Mouse (Mus musculus) cerebellum, adult 2 months (tissue): ENCODE results near the gene Gng7. TPM values are rescaled to one million over a fixed set of nuclear protein-coding genes. Genes with fewer than 3 reads are reported as not detected.
A peak's percentile ranks its signal among the peaks of the same experiment; 100 is the strongest.
"Not testable (repeated sequence)": the region's sequence is repeated elsewhere in the genome, so short reads cannot be mapped to it uniquely, and the experiment has no call there.

Experiments used
- DNase-seq, 2 experiments: peaks; one replicate each; pipeline ENCODE4 v3.0.0; 2021
- H3K27ac ChIP-seq: fragments of 200-500 bp; 2 replicates; pipeline ENCODE4 v1.5.1; 2012; ENCODE audit warnings: low read length, control low read depth, inconsistent platforms; ENCODE audit not compliant: insufficient read depth
- H3K27me3 ChIP-seq: fragments of 200-500 bp; 2 replicates; pipeline ENCODE4 v1.6.1; 2012; ENCODE audit warnings: inconsistent platforms, mild to moderate bottlenecking, low read length, moderate library complexity; ENCODE audit not compliant: control insufficient read depth, insufficient read depth
- H3K4me1 ChIP-seq: fragments of 200-500 bp; 2 replicates; pipeline ENCODE4 v1.6.1; 2011; ENCODE audit warnings: low read length; ENCODE audit not compliant: control insufficient read depth, insufficient read depth
- H3K4me3 ChIP-seq: fragments of 200-500 bp; replicated peaks from 2 replicates; pipeline ENCODE3; 2011; ENCODE audit warnings: mild to moderate bottlenecking, low read depth, low read length, control low read depth; ENCODE audit not compliant: insufficient read depth
- CTCF ChIP-seq: fragments of 200-500 bp; IDR thresholded peaks from 2 replicates; pipeline ENCODE4 v1.5.1; 2011; ENCODE audit warnings: low read depth, mild to moderate bottlenecking, control low read depth, low read length, moderate library complexity, borderline replicate concordance; ENCODE audit not compliant: insufficient read depth
- POLR2A ChIP-seq: fragments of 200-500 bp; IDR thresholded peaks from 2 replicates; pipeline ENCODE4 v1.6.1; 2011; ENCODE audit warnings: low read length, control low read depth, borderline replicate concordance; ENCODE audit not compliant: insufficient read depth
- WGBS: fragments of 180-500 bp; shearing (Covaris S2); methylation state at CpG from one replicate; pipeline ENCODE4 v1.1.7; 2018; 5-methylcytosine and 5-hydroxymethylcytosine counted together
- polyA plus RNA-seq: library from polyadenylated mRNA; depleted of rRNA; stranded (reverse); fragments of >200 nt; gene quantifications from 2 replicates; pipeline ENCODE4 v1.2.3, GENCODE M21; 2012; rRNA removed

Gene Gng7
- 21.0 and 23.0 TPM in 2 replicates for polyA plus RNA-seq

DNA sequence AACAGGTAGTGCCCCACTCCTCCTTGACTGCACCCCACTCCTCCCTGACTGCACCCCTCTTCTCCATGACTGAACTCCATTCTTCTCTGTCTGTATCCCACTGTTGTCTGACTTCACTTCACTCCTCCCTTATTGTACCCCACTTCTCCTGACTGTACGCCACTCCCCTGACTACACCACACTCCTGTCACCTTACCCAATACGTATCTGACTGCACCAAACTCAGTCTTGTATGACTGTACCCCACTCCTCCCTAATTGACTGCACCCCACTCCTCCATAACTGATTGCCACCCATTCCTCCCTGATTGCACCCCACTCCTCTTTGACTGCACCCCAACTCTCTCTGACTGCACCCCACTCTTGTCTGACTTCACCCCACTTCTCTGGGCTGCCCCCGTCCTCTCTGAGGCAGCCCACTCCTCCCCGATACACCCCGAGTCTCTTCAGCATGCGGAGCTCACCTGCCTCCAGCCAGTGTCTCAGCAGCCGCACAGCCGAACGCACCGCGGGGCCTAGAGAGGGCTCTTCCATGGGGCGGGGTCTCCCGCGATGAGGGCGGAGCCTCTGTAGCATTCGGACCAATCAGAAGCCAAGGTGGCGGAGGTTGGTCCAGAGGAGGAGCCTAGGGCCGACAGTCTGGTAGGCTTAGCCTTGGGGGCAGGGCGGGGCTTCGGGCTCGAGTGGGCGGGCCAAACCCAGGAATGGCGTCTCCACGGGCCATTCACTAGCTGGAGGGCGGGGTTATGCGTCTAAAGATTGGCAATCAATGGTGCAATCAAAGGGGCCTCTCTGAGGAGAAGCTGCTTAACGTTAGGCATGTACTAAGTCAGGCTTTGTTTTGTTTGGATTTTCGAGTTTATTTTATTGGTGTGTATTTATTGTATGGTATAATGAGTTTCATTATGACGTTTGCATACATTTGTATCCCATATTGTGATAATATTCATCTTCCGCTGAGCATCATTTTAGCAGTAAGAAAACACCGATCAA, at the start of gene Gng7:
TSS of gene Gng7 (minus strand) at position 553 of the 992 bp plus-strand sequence.
- DNase-seq, result peak; percentile 98
- peaks cover 4% of the 10 kb centered on the region; the same call in 1 of the 2 replicates for H3K4me1 ChIP-seq
- TF ChIP-seq POLR2A (peak; percentile 83), CTCF (no peak)
- H3K27ac ChIP-seq, result 0 out of 2 replicates have a peak within 1 kb of the TSS, but pooled peaks have one; percentile 1
- H3K27me3 ChIP-seq, result no peaks in the 10 kb centered on the region
- WGBS, result 8% methylated on average over 31 of the region's 31 CpGs
- peak within 1 kb of the TSS; percentile 52 for H3K4me3 ChIP-seq

- not testable (repeated sequence) for H3K4me1 ChIP-seq, H3K27ac ChIP-seq, DNase-seq, H3K27me3 ChIP-seq, H3K4me3 ChIP-seq
- 80% methylated on average over 8 of the region's 8 CpGs for WGBS
Observed at GRCm38 (mm10) chr10:81064519-81064918, 49.8 kb upstream of the Gng7 start.

- no peak overlapping the region for H3K4me3 ChIP-seq
- 57% methylated on average over 4 of the region's 4 CpGs for WGBS
- DNase-seq, result no peak
- TF ChIP-seq POLR2A (no peak), CTCF (no peak)
- H3K27ac ChIP-seq, result no peak overlapping the region
- H3K4me1 ChIP-seq, result peaks cover 8% of the 10 kb centered on the region
- no peaks in the 10 kb centered on the region for H3K27me3 ChIP-seq
Observed at GRCm38 (mm10) chr10:81062710-81063109, 48.0 kb upstream of the Gng7 start.

DNA sequence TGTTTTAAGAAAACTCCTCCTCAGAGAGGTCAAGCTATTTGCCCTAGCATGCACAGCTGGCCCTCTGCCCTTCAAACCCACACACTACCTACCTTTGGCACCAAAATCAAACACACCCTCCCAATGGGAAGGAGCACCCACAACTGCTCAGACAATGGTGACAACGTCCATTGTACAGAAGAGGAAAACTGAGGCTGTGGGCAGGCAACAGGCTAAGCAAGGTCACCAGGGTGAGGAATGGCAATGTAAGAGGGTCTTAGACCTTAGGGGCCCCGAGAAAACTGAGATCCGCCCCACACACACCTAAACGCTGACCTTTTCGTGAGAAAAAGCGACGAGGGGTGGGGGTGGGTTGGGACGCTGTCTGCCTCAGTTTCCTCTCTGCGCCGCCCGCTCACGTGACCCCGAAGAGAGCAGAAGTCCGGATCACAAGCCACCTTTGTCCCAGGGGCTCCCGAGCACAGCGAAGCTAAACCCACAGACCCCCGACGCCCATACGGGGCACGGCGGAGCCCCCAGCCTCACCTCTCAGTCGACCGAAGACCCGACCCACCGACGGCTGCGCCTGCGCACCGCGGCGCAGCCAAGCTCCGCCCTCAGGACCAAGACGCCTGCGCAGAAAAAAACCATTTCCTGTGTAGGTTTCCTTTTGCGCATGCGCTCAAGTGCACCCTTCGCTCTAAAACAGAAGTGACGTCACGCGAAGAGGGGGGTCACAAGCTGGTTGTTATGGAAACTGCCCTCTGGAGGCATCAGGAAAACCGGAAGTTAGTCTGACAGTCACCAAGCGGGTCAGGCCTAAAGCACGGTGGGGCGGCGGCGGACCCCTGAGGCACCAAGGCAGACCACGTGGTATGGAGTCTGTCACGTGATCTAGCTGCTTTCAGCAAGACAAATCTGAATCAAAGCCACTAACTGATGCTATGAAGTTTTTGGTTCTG, 45.1 kb upstream of the Gng7 start, which contains the start of gene Sgta:
TSS of gene Sgta (minus strand) at position 579 of the 941 bp plus-strand sequence.
- peaks cover 31% of the 10 kb centered on the region for H3K4me1 ChIP-seq
- H3K27ac ChIP-seq, result peak within 1 kb of the TSS; percentile 62
- H3K27me3 ChIP-seq, result no peaks in the 10 kb centered on the region
- peak within 1 kb of the TSS; percentile 98 for H3K4me3 ChIP-seq
- peak; percentile 100 for DNase-seq
- TF ChIP-seq CTCF (no peak), POLR2A (peak; percentile 76; the same call in 1 of the 2 replicates)
- WGBS, result 1% methylated on average over 48 of the region's 48 CpGs

DNA sequence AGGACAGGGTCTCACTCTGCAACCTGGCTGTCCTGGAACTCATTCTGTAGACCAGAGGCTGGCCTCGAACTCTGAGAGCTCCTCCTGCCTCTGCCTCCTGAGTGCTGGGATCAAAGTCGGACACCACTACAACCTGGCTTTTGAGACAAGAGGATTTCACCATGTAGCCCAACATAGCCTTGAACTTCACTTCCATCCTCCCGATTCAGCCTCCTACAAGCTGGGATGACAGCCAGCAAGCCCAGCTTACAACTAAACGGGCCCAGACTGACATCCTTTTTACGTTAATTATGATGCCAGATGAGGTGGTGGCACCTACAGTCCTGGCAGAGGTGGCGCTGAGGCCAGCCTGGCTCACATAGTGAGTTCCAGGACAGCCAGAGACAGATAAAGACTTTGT, 44.2 kb upstream of the Gng7 start:
- Histone ChIP-seq H3K4me1 (peaks cover 38% of the 10 kb centered on the region), H3K4me3 (peak overlapping the region; percentile 98), H3K27me3 (no peaks in the 10 kb centered on the region), H3K27ac (no peak overlapping the region; the same call in 1 of the 2 replicates)
- DNase-seq, result no peak
- 43% methylated on average over 6 of the region's 6 CpGs for WGBS
- TF ChIP-seq POLR2A, result no peak
- no peak for TF ChIP-seq CTCF

GRCm38 (mm10) chr10:81057406-81058130, 42.8 kb upstream of the Gng7 start:
- Histone ChIP-seq H3K27me3 (no peaks in the 10 kb centered on the region), H3K27ac (peak overlapping the region; percentile 42; the same call in 1 of the 2 replicates), H3K4me1 (peaks cover 50% of the 10 kb centered on the region), H3K4me3 (peak overlapping the region; percentile 7)
- no peak for DNase-seq
- 62% methylated on average over 23 of the region's 23 CpGs for WGBS
- TF ChIP-seq POLR2A (no peak), CTCF (no peak)

DNA sequence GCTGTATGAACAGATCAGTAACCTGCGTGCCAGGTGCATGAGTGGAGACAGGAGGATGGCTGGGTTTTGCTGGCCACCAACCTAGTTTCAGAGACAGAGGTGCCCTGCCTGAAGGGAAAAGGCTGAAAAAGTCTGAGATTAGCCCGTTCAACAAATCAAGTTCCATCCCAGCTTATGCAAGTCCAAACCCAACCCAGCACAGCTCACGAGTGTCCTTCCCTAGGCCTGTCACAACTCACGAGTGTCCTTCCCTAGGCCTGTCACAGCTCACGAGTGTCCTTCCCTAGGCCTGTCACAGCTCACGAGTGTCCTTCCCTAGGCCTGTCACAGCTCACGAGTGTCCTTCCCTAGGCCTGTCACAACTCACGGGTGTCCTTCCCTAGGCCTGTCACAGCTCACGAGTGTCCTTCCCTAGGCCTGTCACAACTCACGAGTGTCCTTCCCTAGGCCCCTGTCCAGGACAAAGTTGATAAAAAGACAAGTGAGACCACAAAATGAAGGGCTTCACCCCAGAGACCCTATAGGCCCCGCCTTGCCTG, 41.1 kb upstream of the Gng7 start:
- not testable (repeated sequence) for H3K27ac ChIP-seq, DNase-seq, H3K27me3 ChIP-seq, H3K4me3 ChIP-seq
- WGBS, result 67% methylated on average over 11 of the region's 11 CpGs
- peaks cover 54% of the 10 kb centered on the region for H3K4me1 ChIP-seq
